Mouse (Mus musculus): Measurements from ENCODE around the gene Aggf1. TPM values are rescaled to one million over a fixed set of nuclear protein-coding genes. Genes with fewer than 3 reads are reported as not detected.

Aggf1 gene
- polyA plus RNA-seq, 2 experiments: 24.4 to 32.9 TPM

GRCm38 (mm10) chr13:95319153-95319552, 56.0 kb downstream of the Aggf1 start:
- Histone ChIP-seq H3K9me3 (ENCODE audit: control insufficient read depth, low read length) (no peaks in the 10 kb centered on the region), H3K36me3 (ENCODE audit: control insufficient read depth, insufficient read depth, low read length) (no peaks in the 10 kb centered on the region), H3K4me2 (replicated peaks; ENCODE audit: low read depth, low read length, severe bottlenecking) (no peak overlapping the region), H3K4me1 (ENCODE audit: control insufficient read depth, insufficient read depth, low read length) (no peaks in the 10 kb centered on the region), H3K27ac (replicated peaks; ENCODE audit: low read depth, low read length) (no peak overlapping the region), H3K4me3 (replicated peaks; ENCODE audit: low read length) (no peak overlapping the region), H3K9ac (ENCODE audit: low read depth, low read length, severe bottlenecking) (no peak overlapping the region), H3K27me3 (ENCODE audit: control insufficient read depth, insufficient read depth, low read length) (no peaks in the 10 kb centered on the region)
- no peak for TF ChIP-seq POLR2A (IDR thresholded peaks at IDR 0.05; ENCODE audit: borderline replicate concordance, extremely low read depth, insufficient read depth, insufficient read length)
- ATAC-seq (ENCODE audit: low FRiP score, low read depth) (no peak), DNase-seq (ENCODE audit: low spot score) (no peak)
- 83% methylated on average over 6 of the region's 6 CpGs for WGBS

- TF ChIP-seq POLR2A (IDR thresholded peaks at IDR 0.05; ENCODE audit: borderline replicate concordance, extremely low read depth, insufficient read depth, insufficient read length): no peak
- Histone ChIP-seq H3K4me1 (ENCODE audit: control insufficient read depth, insufficient read depth, low read length) (no peaks in the 10 kb centered on the region), H3K9me3 (ENCODE audit: control insufficient read depth, low read length) (no peaks in the 10 kb centered on the region), H3K27ac (replicated peaks; ENCODE audit: low read depth, low read length) (no peak overlapping the region), H3K36me3 (ENCODE audit: control insufficient read depth, insufficient read depth, low read length) (no peaks in the 10 kb centered on the region), H3K27me3 (ENCODE audit: control insufficient read depth, insufficient read depth, low read length) (no peaks in the 10 kb centered on the region), H3K9ac (ENCODE audit: low read depth, low read length, severe bottlenecking) (no peak overlapping the region), H3K4me3 (replicated peaks; ENCODE audit: low read length) (no peak overlapping the region), H3K4me2 (replicated peaks; ENCODE audit: low read depth, low read length, severe bottlenecking) (no peak overlapping the region)
- WGBS: 79% methylated on average over 6 of the region's 6 CpGs
- ATAC-seq (ENCODE audit: low FRiP score, low read depth) (no peak), DNase-seq (ENCODE audit: low spot score) (no peak)
These were observed 63.1 kb downstream of the Aggf1 start for GRCm38 (mm10) chr13:95312016-95312415.

GRCm38 (mm10) chr13:95307100-95307655, 68.0 kb downstream of the Aggf1 start:
- no peak for DNase-seq (ENCODE audit: low spot score)
- Histone ChIP-seq H3K36me3 (ENCODE audit: control insufficient read depth, insufficient read depth, low read length) (no peaks in the 10 kb centered on the region), H3K27me3 (ENCODE audit: control insufficient read depth, insufficient read depth, low read length) (no peaks in the 10 kb centered on the region), H3K27ac (replicated peaks; ENCODE audit: low read depth, low read length) (no peak overlapping the region), H3K4me2 (replicated peaks; ENCODE audit: low read depth, low read length, severe bottlenecking) (no peak overlapping the region; the same call in 1 of the 2 replicates), H3K9ac (ENCODE audit: low read depth, low read length, severe bottlenecking) (no peak overlapping the region), H3K4me3 (replicated peaks; ENCODE audit: low read length) (no peak overlapping the region), H3K4me1 (ENCODE audit: control insufficient read depth, insufficient read depth, low read length) (no peaks in the 10 kb centered on the region), H3K9me3 (ENCODE audit: control insufficient read depth, low read length) (no peaks in the 10 kb centered on the region)
- ATAC-seq (ENCODE audit: low FRiP score, low read depth): no peak
- WGBS: 54% methylated on average over 8 of the region's 8 CpGs
- no peak for TF ChIP-seq POLR2A (IDR thresholded peaks at IDR 0.05; ENCODE audit: borderline replicate concordance, extremely low read depth, insufficient read depth, insufficient read length)

- Histone ChIP-seq H3K9me3 (ENCODE audit: control insufficient read depth, low read length) (no peaks in the 10 kb centered on the region), H3K4me2 (replicated peaks; ENCODE audit: low read depth, low read length, severe bottlenecking) (no peak overlapping the region), H3K4me3 (replicated peaks; ENCODE audit: low read length) (no peak overlapping the region), H3K27ac (replicated peaks; ENCODE audit: low read depth, low read length) (no peak overlapping the region), H3K4me1 (ENCODE audit: control insufficient read depth, insufficient read depth, low read length) (no peaks in the 10 kb centered on the region), H3K9ac (ENCODE audit: low read depth, low read length, severe bottlenecking) (no peak overlapping the region), H3K36me3 (ENCODE audit: control insufficient read depth, insufficient read depth, low read length) (no peaks in the 10 kb centered on the region), H3K27me3 (ENCODE audit: control insufficient read depth, insufficient read depth, low read length) (no peaks in the 10 kb centered on the region)
- DNase-seq (ENCODE audit: low spot score): no peak
- TF ChIP-seq POLR2A (IDR thresholded peaks at IDR 0.05; ENCODE audit: borderline replicate concordance, extremely low read depth, insufficient read depth, insufficient read length): no peak
- ATAC-seq (ENCODE audit: low FRiP score, low read depth): peak; percentile 41; the same call in 1 of the 2 replicates
- 37% methylated on average over 4 of the region's 4 CpGs for WGBS
These were observed 68.6 kb downstream of the Aggf1 start for GRCm38 (mm10) chr13:95306596-95306995.

Other genes with a start within 250 kb of the Aggf1 start
- 2.9 and 3.4 TPM in 2 replicates for gene Pde8b, start 125.0 kb downstream of the Aggf1 start, polyA plus RNA-seq (2012; rRNA removed)
- 3.1 and 5.1 TPM in 2 replicates for gene Pde8b, start 125.0 kb downstream of the Aggf1 start, polyA plus RNA-seq (2014; fragmentation: Nextera tagmentation; extraction: Ambion mirVana)
- gene Zbed3, start 51.7 kb downstream of the Aggf1 start, polyA plus RNA-seq (2012; rRNA removed): 80.2 and 102 TPM in 2 replicates
- gene Zbed3, start 51.7 kb downstream of the Aggf1 start, polyA plus RNA-seq (2014; fragmentation: Nextera tagmentation; extraction: Ambion mirVana): 68.8 and 75.5 TPM in 2 replicates
- 0.20 and 0.28 TPM in 2 replicates for gene Crhbp, start 69.6 kb upstream of the Aggf1 start, polyA plus RNA-seq (2012; rRNA removed)
- 0.15 and 0.32 TPM in 2 replicates for gene Crhbp, start 69.6 kb upstream of the Aggf1 start, polyA plus RNA-seq (2014; fragmentation: Nextera tagmentation; extraction: Ambion mirVana)
- gene S100z, start 103.4 kb upstream of the Aggf1 start, polyA plus RNA-seq (2012; rRNA removed): not detected in 2 replicates
- gene S100z, start 103.4 kb upstream of the Aggf1 start, polyA plus RNA-seq (2014; fragmentation: Nextera tagmentation; extraction: Ambion mirVana): not detected in 2 replicates
- gene F2rl1, start 149.9 kb upstream of the Aggf1 start, polyA plus RNA-seq (2012; rRNA removed): 6.8 and 8.1 TPM in 2 replicates
- gene F2rl1, start 149.9 kb upstream of the Aggf1 start, polyA plus RNA-seq (2014; fragmentation: Nextera tagmentation; extraction: Ambion mirVana): 2.7 and 4.0 TPM in 2 replicates
- 38.5 and 48.0 TPM in 2 replicates for gene F2r, start 243.1 kb upstream of the Aggf1 start, polyA plus RNA-seq (2012; rRNA removed)
- gene F2r, start 243.1 kb upstream of the Aggf1 start, polyA plus RNA-seq (2014; fragmentation: Nextera tagmentation; extraction: Ambion mirVana): 77.2 and 84.0 TPM in 2 replicates